Mouse (Mus musculus): ENCODE measurements at regions not wholly inside any gene's neighbourhood (a gene's known extent, or its start where the extent isn't known, plus 50 kb on each side); places are given as distances from the start of the nearest gene placed in this dataset.

GRCm38 (mm10) chr16:74750900-74751299, 339.3 kb upstream of the Robo2 start:
- no peak for ATAC-seq (replicated peaks; ENCODE audit: insufficient number of reproducible peaks, low FRiP score, low TSS enrichment, poor library complexity, severe bottlenecking)

GRCm38 (mm10) chr16:74749006-74749405, 337.4 kb upstream of the Robo2 start:
- ATAC-seq (replicated peaks; ENCODE audit: insufficient number of reproducible peaks, low FRiP score, low TSS enrichment, poor library complexity, severe bottlenecking): no peak

- ATAC-seq (replicated peaks; ENCODE audit: insufficient number of reproducible peaks, low FRiP score, low TSS enrichment, poor library complexity, severe bottlenecking): no peak
These were observed 331.9 kb upstream of the Robo2 start for GRCm38 (mm10) chr16:74743512-74743911.

GRCm38 (mm10) chr16:74739194-74740135, 327.8 kb upstream of the Robo2 start:
- no peak for ATAC-seq (replicated peaks; ENCODE audit: insufficient number of reproducible peaks, low FRiP score, low TSS enrichment, poor library complexity, severe bottlenecking)

GRCm38 (mm10) chr16:74732940-74733776, 321.5 kb upstream of the Robo2 start:
- no peak for ATAC-seq (replicated peaks; ENCODE audit: insufficient number of reproducible peaks, low FRiP score, low TSS enrichment, poor library complexity, severe bottlenecking)

- ATAC-seq (replicated peaks; ENCODE audit: insufficient number of reproducible peaks, low FRiP score, low TSS enrichment, poor library complexity, severe bottlenecking): no peak
These were observed 318.7 kb upstream of the Robo2 start for GRCm38 (mm10) chr16:74730169-74730794.

GRCm38 (mm10) chr16:74723217-74723616, 311.6 kb upstream of the Robo2 start:
- no peak for ATAC-seq (replicated peaks; ENCODE audit: insufficient number of reproducible peaks, low FRiP score, low TSS enrichment, poor library complexity, severe bottlenecking)

GRCm38 (mm10) chr16:74718154-74718553, 306.5 kb upstream of the Robo2 start:
- ATAC-seq (replicated peaks; ENCODE audit: insufficient number of reproducible peaks, low FRiP score, low TSS enrichment, poor library complexity, severe bottlenecking): no peak

GRCm38 (mm10) chr16:74717622-74718021, 306.0 kb upstream of the Robo2 start:
- no peak for ATAC-seq (replicated peaks; ENCODE audit: insufficient number of reproducible peaks, low FRiP score, low TSS enrichment, poor library complexity, severe bottlenecking)

GRCm38 (mm10) chr16:74714950-74715349, 303.3 kb upstream of the Robo2 start:
- no peak for ATAC-seq (replicated peaks; ENCODE audit: insufficient number of reproducible peaks, low FRiP score, low TSS enrichment, poor library complexity, severe bottlenecking)

GRCm38 (mm10) chr16:74712515-74712914, 300.9 kb upstream of the Robo2 start:
- no peak for ATAC-seq (replicated peaks; ENCODE audit: insufficient number of reproducible peaks, low FRiP score, low TSS enrichment, poor library complexity, severe bottlenecking)

GRCm38 (mm10) chr16:74702067-74702466, 290.4 kb upstream of the Robo2 start:
- no peak; the same call in 1 of the 2 replicates for ATAC-seq (replicated peaks; ENCODE audit: insufficient number of reproducible peaks, low FRiP score, low TSS enrichment, poor library complexity, severe bottlenecking)

- no peak for ATAC-seq (replicated peaks; ENCODE audit: insufficient number of reproducible peaks, low FRiP score, low TSS enrichment, poor library complexity, severe bottlenecking)
These were observed 271.7 kb upstream of the Robo2 start for GRCm38 (mm10) chr16:74683371-74683770.

- no peak for ATAC-seq (replicated peaks; ENCODE audit: insufficient number of reproducible peaks, low FRiP score, low TSS enrichment, poor library complexity, severe bottlenecking)
These were observed 264.0 kb upstream of the Robo2 start for GRCm38 (mm10) chr16:74675586-74675985.

- ATAC-seq (replicated peaks; ENCODE audit: insufficient number of reproducible peaks, low FRiP score, low TSS enrichment, poor library complexity, severe bottlenecking): no peak
These were observed 259.8 kb upstream of the Robo2 start for GRCm38 (mm10) chr16:74671466-74671865.

GRCm38 (mm10) chr16:74664337-74664736, 252.7 kb upstream of the Robo2 start:
- no peak for ATAC-seq (replicated peaks; ENCODE audit: insufficient number of reproducible peaks, low FRiP score, low TSS enrichment, poor library complexity, severe bottlenecking)

- no peak for ATAC-seq (replicated peaks; ENCODE audit: insufficient number of reproducible peaks, low FRiP score, low TSS enrichment, poor library complexity, severe bottlenecking)
These were observed 239.6 kb upstream of the Robo2 start for GRCm38 (mm10) chr16:74651244-74651643.

- no peak for ATAC-seq (replicated peaks; ENCODE audit: insufficient number of reproducible peaks, low FRiP score, low TSS enrichment, poor library complexity, severe bottlenecking)
These were observed 237.6 kb upstream of the Robo2 start for GRCm38 (mm10) chr16:74649207-74649606.

- ATAC-seq (replicated peaks; ENCODE audit: insufficient number of reproducible peaks, low FRiP score, low TSS enrichment, poor library complexity, severe bottlenecking): no peak
These were observed 236.8 kb upstream of the Robo2 start for GRCm38 (mm10) chr16:74648384-74648783.

Data from monocyte, adult 5-6 weeks (primary cell).